Mouse (Mus musculus) inflammation-experienced regulatory T-cells, adult 6 months (primary cell): ENCODE data around the gene Xbp1. TPM values are rescaled to one million over a fixed set of nuclear protein-coding genes. Genes with fewer than 3 reads are reported as not detected.
"Not testable (repeated sequence)": the region's sequence is repeated elsewhere in the genome, so short reads cannot be mapped to it uniquely, and the experiment has no call there.

Experiments used
- ATAC-seq: one replicate; pipeline ENCODE4 v1.8.0; 2017
- polyA plus RNA-seq, 3 experiments: library from polyadenylated mRNA; unstranded; fragments of 100-300 nt; shearing (Covaris generic); gene quantifications; one replicate each; pipeline ENCODE4 v1.2.1; 2017

Xbp1 gene
- polyA plus RNA-seq, 3 experiments from 2014 or later: 41.8 to 48.9 (median 45.0) TPM

DNA sequence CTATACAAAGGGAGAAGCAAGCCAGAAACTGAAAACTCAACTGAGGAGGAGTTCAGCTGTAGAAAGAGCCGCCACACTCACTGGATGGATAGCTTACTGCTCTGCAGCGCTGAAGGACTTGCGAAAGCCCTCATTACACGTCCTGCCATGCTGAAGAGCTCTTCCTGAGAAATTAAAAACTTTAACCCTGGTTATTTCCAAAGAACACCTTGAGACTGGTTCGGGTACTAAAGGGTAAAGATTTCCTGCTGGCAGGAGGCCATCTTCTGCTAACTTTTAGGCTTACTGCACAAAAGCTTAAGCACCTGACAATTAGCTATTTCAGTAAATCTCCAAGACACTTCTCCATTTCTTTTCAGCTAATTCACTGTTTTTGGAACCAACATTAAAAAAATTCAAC, 9.7 kb downstream of the Xbp1 start:
- no peak for ATAC-seq

DNA sequence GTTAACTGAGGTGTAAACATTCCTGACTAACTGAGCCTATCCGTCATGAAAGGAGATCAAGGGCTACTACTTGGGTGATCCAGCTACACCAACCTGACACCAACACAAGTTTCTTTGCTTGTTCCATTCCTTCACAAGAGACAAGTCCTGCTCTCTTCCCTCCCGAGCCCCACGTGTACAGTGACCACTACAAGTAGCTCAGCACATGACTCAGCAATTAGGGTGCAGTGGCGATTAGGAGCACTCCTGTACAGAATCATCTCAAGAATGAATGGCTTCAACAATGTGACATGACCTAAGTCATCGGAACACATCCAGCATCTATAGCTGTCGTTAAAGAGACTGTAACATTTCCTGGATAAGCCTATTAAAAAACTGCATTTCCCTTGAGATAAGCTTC, 10.3 kb downstream of the Xbp1 start:
- ATAC-seq: no peak

DNA sequence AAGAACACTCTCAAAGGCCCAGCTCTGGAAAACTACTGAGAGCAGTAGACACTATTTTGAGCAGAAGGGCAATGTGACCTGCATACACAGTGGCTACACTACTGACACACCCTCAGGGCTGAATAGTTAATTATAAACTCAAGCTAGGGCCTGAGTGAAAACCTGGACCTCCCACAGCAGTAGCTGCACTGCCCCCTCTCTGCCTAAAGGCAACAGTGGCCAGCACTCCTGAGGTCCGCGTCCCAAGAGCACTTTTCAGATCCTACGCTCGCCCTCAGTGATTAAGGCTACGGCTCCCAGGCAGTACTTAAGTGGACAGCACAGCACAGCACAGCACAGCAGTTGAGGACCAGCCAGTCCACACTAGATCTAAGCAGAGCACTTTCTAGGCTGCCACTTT, 12.6 kb downstream of the Xbp1 start:
- no peak for ATAC-seq

DNA sequence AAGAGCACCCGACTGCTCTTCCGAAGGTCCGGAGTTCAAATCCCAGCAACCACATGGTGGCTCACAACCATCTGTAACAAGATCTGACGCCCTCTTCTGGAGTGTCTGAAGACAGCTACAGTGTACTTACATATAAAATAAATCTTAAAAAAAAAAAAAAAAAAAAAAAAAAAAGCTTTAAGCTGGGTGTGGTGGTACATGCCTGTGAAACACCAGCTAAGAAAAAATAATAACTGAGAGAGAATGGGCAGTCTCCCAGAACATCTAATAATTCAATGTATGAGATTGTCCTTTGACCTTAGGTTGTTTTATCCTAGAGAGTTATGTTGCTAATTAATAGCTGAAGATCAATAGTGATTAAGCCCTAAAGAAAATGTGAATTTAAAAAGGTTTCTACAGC, 17.0 kb downstream of the Xbp1 start:
- not testable (repeated sequence) for ATAC-seq

DNA sequence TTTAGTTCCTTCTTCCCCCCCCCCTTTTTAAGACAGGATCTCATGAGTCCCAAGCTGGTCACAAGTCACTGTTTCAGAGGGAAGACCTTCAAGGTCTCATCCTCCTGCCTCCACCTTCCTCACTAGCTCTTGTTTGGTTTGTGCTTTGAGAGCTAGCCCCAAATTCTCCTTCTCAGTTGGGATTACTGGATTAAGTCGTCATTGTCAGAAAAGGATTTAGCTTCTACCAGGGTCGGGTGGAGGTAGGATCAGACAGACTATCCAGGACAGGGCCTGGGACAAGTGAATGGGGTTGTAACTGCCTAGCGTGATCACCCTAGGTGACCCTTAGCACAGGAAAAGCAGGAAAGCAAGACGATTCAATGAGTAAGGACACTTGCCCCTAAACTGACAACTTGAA, 19.9 kb downstream of the Xbp1 start:
- ATAC-seq: no peak

DNA sequence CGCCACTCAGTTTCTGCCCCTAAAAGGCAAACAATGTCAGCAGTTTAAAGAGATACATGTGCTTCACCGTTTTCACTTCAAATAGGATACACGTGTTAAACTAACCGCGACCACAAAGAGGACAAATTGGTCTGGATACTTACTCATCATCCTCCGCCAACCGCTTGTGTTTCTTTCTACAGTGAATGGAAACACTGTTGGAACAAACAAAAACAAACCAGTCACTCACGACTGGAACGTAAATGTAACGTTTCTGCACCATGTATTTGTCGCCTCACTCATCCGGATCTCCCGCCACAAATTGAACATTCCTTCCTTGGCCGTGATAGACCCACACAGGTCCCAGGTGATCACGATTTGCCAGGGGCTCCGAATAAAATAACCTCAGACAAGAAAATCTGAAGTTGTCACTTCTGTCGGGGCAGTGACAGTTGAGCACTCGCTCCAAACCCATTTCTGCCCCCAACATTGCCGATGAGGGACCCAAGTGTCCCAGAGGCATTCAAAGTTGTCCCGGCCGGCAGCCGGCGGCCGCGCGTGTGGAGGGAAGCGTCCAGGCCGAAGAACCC, 20.9 kb downstream of the Xbp1 start:
- ATAC-seq: peak; percentile 41

DNA sequence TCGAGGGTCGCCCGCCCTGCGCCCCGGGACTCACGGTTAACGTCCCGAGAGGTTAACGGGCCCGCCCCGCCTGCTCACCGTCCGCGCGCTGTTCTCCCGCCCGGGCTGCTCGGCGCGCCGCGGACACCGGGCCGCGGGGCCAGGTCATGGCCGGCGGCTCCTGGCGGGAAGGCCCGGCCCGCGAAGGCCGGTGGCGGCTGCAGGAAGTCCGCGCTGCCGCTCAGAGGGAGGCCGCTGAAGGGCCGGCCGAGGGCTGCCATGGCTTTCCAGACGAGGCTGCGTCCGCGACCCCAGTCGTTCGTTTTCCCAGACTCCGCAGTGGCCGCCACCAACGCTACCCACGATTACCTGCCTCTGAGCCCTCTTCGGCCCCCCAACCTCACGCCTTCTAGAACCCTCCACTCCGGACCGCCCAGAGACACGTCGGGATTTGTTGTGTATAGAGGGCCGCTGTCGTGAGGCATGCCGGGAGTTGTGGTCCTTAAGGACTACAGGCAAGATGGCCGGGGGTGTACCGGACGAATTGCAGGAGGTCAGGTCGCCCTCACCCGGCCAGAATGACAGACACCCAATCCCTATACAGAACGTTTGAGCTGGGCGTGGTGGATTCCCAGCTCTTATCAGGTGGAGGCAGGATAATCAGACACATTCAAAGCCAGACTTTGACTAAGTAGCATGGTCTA, 21.5 kb downstream of the Xbp1 start, which contains the start of gene Ccdc117:
Gene Ccdc117, minus strand, starts transcription at position 389 of the 683 bp plus-strand sequence.
- peak; percentile 88 for ATAC-seq

DNA sequence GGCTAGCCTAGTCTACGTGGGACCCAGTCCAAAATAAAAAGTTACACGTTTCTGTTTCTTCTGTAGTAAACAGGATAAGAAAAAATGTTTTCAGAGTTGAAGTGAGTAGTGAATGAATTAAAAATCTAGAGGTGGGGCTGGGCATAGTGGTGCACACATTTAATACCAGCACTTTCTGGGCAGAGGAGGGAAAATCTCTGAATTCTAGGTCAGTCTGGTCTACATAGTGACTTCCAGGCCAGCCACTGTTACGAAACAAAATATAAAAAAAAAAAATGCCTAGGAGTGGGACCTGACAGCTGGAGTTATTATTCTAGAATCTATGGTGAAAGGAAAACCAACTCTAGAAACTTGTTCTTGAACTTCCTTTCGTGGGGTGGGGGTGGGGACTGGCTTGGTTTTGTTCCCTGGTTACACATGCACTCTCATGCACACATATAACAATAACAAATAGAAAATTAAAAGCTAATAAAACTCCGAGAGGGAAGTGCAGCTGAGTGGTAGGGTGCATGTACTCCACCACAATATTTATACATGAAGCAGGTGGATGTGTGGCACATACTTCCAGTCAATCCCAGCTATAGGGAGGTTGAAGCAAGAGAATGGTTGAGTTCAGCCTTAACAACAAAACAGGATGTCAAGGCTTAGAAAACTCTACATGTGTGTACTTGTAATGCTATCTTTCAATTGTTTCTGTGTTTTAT, 22.2 kb downstream of the Xbp1 start:
- no peak for ATAC-seq

DNA sequence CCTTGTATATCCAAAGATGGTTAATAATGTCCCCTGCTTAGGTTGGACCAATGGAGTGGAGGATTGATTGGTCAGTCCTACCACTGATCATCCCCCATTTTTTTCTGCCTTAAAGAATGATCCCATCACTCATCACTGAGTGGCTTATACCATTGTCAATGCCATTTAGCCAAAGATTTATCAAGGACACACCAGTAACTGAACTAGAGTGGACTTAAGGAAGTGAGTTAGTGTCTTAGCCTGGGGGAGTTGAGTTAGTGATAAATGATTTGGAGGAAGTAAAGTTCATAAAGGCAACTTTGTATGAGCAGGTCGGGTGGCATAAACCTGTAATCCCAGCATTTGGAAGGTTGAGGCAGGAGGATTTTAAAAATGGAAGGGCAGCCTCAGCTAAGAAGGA, 22.8 kb downstream of the Xbp1 start:
- ATAC-seq: no peak

DNA sequence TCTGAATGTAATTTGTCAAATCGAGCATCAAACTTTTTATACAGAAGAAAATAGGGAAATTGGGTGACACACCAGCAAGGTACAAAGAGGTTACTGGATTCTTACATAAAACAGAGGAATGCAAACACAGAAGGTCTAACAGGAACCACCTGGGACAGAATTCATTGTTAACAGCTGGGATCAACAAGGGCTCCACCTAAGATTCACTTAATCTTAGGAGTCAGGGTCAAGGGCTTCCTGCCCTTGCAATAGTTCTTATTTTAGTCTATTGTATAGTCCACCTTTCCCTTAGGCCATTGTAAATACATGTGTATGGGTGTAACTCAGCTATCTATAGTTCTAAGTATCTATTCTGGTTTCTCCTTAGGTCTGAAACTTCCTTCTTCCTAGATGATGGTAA, 24.2 kb downstream of the Xbp1 start:
- not testable (repeated sequence) for ATAC-seq

DNA sequence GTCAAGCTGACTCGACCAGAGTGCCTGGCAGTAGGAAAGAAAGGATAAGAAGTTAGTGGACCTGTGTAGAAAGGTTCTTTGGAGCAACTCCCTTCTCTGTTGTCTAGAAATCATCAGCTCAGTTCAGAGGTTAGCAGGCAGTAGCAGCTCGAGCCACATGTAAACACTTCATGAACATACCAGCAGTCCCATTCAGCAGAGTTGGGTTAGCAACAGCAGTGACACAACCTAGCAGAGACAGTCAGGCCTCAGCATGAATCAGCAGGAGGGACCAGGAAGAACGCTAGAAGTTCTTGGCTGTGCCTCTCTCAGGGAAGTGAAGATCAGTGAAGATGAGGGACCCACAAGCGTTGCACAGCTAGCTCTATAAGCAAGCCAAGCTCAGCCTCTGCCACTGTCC, 25.0 kb downstream of the Xbp1 start:
- no peak for ATAC-seq

DNA sequence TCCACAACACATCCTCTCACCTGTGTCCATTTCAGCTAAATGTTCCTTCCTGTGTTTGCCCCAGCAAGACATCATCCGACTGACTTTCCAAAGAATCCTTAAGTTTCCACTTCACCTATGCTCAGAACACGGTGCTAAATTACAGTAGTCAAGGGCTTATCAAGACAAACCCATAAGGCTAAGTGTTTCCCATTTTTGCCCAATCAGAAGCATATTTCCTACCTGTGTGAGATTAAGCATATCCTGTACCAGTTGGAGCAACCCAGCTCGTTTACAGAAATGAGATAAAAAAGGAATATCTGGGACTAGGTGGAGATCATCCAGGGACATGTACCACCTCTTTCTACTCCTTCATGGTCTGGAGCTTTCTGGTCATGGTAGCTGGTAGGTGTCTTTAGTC, 26.2 kb downstream of the Xbp1 start:
- ATAC-seq: no peak

DNA sequence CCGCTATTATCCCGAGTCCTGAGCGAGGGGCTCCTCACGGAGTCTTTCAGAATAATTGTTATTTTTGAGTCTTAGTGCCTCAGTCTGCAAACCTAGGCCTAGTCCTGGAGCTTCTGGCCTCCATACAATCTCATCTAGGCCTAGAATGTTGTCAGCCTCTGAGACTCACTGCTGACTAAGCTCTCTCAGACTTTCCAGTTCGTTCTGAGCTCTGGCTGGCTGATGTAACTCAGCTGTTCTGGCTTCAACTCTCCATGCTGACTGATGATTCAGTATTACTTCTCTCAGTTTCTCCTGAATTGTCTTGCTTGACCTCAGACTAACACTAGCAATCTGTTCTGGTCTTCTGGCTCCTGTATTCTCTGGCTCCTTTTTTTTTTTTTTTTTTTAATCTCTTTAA, 31.0 kb downstream of the Xbp1 start:
- no peak for ATAC-seq

DNA sequence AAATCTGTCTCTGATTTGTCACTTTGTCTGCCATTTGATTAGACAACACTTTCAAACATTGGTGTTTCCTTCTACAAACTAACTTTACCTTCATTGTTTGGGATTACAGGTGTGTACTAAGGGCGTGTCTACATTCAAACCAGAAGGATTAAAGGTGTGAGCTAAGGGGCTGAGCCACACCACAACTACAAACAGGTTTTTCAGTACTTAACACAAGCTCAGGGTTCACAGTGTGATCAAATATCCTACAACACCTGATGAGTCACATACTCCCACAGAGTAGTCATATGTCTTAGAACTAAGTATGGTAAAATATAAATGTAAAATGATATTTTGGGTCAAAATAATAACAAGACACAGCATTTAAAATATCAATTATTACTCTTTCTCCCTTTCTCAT, 31.5 kb downstream of the Xbp1 start:
- no peak for ATAC-seq

DNA sequence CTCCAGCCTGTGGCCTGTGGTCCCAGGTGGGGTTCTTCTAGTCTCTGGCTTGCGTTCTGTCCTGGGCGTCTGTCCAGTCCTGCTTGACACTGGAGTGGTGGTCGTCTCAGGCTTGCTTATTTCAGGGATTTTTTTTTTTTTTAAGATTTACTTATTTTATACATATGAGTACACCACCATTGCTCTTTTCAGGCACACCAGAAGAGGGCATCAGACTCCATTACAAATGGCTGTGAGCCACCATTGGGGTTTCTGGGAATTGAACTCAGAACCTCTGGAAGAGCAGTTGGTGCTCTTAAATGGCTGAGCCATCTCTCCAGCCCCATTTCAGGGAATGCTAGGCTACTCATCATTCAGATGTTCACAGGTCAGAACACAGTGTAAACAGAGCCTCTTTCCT, 39.8 kb downstream of the Xbp1 start:
- ATAC-seq: no peak

DNA sequence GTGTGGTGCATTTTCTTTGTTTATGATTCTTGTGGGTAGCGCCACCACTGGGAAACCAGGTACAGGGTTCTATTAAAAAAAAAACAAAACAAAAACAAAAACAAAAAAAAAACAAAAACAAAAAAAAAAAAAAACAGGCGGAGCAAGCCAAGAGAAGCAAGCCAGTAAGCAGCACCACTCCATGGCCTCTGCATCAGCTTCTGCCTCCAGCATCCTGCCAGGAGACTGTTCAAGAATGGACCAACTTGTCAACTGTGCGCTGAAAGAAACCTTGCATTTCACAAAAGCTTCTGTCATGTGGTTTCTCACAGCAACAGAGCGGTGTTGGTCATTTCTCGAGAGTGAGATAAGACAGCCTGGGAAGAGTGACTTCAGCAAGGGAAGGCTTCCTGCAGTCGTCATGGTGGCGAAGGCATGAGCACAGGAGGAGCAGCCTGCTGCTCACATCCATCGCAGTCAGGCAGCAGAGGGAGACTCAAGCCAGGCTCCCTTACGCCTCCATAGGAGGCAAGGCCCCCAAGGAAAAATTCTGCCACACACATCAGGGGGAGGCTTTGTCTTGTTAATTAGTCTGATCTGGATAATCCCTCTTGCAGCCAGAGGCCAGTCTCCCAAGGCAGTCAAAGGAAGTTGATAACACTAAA, 42.3 kb downstream of the Xbp1 start:
- ATAC-seq: no peak

DNA sequence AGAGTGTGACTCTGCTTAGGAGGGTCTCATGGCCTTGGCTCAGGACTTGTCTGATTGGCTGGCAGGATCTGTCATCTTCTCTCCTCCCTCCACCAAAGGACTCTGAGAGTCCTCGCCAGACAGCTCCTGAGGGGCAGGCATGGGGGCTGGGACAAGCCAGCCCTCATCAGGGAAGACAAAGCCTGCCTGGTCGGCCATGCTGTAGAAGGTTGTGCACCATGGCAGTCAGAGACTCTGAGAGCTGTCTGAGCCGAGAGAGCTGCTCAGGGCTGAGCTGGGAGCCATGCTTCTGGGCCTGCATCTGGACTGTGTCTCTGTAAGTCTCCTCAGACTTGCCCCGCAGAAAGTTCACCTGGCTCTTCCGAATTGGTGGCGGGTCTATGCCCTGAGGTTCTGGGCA, 43.4 kb downstream of the Xbp1 start:
- ATAC-seq: no peak

DNA sequence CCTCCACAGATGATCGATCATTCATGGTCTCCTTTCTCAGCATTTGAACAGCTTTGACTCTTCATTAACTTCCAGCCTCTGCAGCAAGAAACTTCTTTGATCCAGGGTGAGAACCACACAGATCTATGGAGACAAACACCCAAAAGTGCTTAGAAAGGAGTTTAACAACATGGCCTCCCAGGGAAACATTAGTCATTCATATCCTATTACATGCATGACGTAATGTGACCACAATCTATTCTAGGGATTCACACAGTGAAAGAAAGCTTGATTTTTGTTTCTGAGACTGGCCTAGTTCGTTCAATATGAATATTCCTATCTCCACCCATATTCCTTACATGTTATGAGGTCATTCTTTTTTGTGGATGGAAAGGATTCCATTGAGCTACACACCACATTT, 45.1 kb downstream of the Xbp1 start:
- ATAC-seq: no peak

DNA sequence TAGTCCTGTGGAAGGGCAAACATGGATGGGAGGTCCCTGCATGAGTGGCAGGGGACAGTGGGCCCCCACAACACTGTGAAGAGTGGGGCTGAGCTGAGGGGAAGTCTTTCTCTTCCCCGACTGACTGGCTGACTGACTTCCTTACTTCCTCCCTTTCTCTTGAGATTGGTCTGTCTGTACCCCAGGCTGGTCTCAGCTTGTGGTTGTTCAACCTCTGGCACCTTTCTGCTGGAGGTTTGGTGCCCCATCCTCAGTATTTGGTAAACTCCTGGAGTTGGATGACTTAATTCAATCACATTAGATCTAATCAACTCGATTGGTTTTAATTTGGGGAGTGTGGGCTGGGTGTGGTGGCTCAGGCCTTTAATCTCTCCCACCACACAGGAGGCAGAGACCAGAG, 46.0 kb downstream of the Xbp1 start:
- ATAC-seq: no peak

DNA sequence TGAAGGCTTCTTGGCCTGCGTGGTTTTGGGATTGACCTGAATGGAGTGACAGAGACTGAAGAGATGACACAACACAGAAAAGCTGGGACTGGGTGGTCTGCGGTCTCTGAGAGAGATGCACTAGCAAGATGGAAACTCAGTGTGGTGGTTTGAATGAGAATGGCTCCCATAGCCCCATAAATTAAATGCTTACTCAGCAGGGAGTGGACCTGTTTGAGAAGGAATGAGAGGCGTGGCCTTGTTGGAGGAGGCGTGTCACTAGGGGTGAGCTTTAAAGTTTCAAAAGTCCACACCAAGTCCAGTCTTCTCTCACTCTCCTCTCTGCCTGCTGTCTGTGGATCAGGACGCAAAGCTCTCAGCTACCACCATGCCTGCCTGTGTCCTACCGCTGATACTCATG, 47.2 kb downstream of the Xbp1 start:
- ATAC-seq: no peak

DNA sequence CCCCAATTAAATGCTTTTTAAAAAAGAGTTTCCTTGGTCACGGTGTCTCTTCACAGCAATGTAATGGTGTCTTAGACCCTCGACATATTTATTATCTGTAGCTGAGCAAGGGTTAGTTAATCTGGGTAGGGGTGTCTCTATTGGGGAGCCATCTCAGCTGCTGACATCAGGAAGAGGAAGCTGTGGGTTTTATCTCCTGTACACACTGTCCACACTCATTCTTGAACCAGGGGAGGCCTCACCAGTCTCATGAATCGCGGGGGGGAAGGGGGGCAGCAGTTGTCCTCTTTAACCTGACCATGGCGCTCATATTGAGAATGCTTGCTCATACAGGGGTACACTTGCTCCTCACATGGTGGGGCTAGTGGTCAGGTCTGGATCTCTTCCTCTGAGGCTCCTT, 47.6 kb downstream of the Xbp1 start:
- no peak for ATAC-seq

DNA sequence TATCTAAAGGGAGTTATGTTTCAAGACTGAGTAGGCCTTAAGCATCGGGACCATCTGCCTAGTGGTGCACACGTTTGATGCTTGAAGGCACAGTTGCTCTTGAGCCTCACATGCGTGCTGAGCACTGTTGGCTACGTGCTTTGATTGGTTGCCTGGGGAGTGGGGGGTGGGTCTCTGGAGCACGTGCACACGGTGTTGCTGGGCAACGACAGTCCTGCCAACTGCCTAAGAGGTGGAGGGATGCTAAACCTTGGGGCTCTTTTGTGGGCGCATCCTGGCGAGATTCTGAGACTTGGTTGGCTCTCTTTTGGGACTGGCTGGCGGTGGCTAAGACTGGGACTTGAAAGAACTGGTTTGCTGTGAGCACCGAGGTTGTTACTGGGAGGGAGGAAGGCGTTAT, 49.0 kb downstream of the Xbp1 start, which contains the start of gene Ankrd36:
Gene Ankrd36, plus strand, starts transcription at position 211 of the 400 bp plus-strand sequence.
- ATAC-seq: no peak

DNA sequence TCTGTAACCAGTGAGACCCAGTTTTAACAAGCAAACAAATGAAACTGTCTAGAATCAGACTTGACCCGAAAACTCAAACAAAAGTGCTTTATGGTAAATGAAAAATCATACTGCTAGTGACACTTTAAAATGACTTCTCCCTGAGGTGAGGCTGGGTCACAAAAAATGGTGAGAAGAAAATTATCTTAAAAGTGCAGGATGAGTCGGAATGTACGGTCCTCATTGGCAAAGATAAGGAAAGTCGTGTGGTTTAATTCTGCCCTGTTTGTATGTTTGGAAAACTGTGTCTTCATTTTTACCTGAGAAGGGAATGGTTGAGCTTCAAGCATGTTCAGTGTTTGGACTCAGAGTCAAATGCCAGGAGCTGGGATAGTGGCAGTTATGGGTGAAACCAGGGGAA, 51.4 kb downstream of the Xbp1 start:
- no peak for ATAC-seq

DNA sequence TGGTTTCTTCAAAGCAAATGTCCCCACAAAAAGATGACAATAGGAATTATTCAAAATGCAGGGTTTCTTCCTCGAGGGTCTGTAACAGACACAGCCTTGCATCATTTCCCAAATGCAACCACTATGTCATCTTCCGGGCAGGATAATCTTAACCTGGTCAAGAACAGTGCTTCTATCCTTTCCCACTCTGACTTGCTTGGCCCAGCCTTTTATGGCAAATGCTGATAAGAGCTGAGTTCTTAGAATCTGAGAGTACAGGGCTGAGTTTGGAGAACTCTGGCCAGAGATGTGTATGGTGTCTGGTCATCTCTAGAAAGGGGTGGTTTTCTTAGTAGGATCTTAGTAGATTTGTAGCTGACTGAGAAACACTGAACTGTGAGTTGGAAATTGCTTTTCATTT, 53.4 kb downstream of the Xbp1 start:
- no peak for ATAC-seq
